Mouse (Mus musculus) ovary, postnatal 10 days (tissue): Measurements from ENCODE around the gene Ube2k.
"Not testable (repeated sequence)": the region's sequence is repeated elsewhere in the genome, so short reads cannot be mapped to it uniquely, and the experiment has no call there.

Experiments used
- DNase-seq: peaks from one replicate; pipeline ENCODE4 v3.0.0; 2022; ENCODE audit warnings: low spot score

The Ube2k gene

DNA sequence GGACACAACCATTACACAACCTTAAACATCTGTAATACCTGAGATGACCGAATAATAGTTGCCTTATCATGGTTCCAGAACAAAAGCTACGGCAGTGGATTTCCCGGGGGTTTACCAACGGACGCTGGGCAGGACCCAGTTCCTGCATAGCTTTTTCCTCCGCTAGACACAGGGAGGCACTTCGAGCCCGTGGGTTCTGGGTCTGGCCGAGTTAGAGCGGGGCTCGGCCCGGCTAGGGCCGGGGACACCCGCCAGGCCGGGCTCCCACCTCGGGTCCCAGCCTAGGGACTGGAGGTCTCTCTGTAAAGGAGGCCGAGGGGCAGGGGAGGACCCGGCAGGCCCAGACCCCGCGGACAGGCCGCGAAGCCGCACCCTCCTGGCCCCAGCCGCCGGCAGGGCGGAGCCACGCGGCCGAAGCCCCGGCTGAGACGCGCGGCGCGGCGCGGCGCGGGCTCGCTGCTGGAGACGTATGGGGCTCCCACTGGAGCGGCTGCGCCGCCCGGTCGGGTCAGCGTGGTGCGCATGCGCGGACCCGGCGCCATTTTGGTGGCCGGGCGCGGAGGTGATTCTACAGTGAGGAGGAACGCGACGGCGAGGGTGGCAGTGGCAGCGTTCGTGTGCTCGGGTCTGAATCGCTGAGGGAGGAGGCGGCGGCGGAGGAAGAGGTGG, at the start of gene Ube2k, which contains the start of gene Smim14:
TSS of gene Ube2k (plus strand) at position 483 of the 669 bp plus-strand sequence.
TSS of gene Smim14 (minus strand) at position 434 of the 669 bp plus-strand sequence.
- peak; percentile 89 for DNase-seq

DNA sequence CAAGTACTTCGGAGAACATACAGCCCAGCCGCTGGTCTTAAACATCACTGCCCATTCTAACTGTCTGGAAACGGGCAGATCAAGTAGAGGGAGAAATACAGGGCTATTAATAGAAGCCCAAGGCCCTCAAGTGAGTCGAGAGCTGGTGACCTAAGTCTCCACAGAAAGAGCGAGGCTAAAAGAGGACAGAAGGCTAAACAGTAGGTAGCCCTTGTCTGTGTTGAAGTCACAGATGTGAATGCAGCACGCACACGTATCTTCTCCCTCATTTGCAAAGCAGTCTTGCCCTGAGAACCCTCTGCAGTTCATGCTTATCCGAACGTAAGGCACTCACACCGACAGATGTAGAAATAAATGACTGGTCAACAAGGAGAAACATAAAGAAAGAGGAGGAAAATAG, 49.7 kb upstream of the Ube2k start:
- no peak for DNase-seq

DNA sequence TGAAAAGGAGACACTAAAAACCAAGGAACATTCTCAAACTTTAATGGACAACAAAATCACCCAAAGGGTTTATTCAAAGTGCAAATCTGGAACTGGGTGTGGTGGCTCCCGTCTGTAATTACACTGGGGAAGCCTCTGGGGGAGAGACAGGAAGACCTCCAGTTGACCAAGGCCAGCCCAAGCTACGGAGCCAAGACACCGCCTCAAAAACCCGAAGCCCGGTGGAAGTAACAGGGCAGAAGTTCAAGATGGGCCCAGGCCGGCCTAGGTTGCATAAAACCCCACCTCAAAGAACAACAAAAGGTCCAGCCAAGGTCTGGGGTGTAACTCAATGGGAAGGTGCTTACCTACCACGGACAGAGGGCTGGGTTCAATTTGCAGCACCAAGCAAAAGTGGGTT, 48.3 kb upstream of the Ube2k start:
- no peak for DNase-seq

DNA sequence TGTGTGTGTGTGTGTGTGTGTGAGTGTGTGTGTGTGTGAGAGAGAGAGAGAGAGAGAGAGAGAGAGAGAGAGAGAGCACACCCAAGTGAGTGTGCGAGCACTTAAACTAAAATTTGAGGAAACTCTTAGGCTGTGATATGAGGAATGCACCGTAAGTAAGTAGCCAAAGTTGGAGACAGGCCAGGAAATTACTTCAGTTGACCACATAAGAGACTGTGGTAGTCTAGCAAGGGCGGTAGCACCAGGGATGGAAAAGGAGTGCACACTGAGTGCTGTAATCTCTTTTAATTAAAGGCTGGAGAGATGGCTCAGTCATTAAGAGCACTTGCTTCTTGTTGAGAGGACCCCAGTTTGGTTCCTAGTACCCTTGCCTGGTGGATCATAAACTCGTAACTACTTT, 47.2 kb upstream of the Ube2k start:
- no peak for DNase-seq

DNA sequence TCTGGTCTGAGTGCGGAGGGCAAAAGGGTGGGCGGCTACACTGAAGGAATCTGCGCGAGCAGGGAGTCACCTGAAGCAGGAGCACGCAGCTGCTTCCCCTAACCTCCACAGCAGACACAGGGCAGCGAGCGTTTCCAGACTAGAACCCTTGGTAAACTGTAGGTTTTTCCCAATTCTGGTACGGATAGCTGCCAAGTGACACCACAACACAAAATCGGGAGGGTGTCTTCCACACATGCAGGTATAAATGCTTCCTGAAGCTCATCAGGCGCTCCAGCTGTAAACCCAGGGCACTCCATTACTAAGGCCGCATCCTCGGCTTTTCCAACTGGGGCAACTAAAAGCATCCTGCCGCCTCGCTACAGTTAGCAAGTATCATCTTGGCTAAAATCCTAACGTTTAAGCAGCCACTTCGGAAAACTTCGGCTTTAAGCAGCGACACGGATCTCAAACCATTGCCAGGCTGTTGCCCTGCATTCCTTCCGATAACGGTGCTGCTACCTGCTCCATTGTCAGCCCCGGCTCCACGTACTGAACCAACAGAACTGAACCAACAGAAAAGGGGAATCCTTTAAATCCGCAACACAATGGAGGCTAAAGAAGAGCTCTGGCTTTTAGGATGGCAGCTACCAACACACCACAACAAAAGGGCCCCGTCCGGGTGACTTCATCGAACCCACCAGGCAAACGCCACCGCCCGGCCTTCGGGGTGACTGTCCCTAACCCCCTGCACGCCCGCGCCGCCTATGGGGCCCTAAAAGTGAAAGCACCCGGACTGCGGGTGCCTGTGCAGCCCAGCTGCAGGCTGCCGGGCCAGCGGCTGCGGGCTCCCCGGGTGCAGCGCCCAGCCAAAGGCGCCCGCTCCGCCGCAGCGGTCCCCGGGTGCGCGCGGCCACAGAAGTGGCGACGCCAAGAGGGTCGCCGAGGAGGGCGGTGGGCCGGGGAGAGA, 45.0 kb upstream of the Ube2k start:
- DNase-seq = peak; percentile 39

DNA sequence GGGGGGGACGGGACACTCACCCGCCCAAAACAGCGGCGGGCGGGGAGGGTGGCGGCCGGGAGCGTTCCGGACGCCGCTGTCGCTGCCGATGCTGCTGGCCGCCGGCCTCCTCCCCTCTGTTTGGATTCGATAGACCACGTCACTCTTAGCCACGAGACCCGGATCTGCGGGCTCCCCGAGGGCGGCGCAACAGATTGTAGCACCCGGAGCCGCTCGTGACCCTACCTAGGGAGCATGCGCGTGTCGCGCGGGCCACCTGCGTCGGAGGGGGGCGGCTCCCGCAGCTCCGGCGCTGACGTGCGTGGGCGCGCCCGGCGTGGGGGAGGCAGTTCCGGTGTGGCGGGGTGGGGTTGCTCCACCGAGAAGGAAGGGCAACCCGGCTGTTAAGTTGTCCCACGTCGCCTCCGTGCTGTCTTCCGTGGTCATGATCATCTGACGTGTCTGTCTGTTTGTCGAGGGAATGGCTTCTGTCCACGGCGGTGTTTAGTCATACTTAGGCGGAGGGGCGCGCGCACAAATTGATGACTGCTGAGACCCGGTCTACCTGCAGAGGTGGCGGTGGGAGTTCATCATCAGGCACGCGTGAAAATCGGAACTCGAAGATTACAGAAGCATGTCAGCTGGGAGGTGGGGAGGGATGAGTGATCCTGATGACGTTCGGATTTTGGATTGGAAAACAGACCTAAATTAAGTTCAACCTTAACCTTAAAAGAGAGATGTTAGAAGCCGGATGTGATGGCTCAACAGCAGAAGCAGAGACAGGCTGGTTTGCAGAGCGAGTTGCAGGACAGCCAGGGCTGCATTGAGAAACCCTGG, 44.1 kb upstream of the Ube2k start, which contains the start of gene Gm43552:
TSS of gene Gm43552 (minus strand) at position 118 of the 816 bp plus-strand sequence.
- peak; percentile 81 for DNase-seq

DNA sequence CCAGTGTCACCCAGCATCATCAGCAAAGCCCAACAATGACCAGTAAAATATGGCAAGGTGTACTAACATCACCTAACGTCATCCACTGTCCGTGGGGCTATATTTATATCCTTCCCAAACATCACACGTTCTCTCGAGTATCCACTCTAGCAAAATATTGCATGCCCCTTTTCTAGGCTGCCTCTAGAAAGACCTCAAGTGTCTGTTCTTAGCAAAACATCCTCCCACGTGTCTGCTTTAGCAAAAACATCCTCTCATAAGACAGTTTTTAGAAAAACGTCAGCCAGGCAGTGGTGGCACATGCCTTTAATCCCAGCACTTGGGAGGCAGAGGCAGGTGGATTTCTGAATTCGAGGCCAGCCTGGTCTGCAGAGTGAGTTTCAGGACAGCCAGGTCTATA, 36.8 kb upstream of the Ube2k start:
- no peak for DNase-seq

DNA sequence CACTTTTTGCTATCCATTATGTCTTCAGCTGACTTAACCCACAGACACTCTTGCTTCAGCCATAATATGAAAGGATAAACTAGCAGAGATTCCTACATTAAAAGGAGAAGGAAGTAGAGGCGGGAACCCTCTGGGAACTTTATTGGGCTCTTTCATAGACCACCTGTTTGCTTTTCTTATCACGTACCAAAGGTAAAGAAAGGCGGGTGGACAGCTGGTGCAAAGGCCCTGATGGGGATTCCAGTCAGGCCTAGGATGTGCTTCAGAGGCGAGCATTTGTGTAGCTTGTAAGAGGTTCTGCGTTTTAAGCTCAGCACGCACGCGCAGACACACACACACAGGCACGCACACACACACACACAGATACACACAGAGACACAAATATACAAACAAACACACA, 35.6 kb upstream of the Ube2k start:
- no peak for DNase-seq

DNA sequence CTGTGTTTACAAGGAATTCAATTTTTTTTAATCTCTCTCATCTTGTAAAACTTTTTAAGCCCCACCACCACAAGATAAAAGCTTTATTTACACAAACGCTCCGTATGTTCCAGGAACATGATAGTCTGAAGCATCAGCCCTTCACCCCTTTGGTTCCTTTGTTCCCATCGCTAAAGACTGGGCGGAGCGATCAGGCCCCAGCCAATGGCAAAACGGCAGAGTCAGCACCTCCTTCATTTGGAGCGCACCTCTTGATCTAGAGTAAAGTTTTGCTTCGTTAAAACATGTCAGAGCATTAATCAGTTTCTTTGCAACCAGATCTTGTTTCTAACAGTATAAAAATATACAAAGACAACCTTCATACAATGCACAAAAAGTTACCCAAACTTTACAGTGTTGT, 31.2 kb upstream of the Ube2k start:
- DNase-seq = no peak

DNA sequence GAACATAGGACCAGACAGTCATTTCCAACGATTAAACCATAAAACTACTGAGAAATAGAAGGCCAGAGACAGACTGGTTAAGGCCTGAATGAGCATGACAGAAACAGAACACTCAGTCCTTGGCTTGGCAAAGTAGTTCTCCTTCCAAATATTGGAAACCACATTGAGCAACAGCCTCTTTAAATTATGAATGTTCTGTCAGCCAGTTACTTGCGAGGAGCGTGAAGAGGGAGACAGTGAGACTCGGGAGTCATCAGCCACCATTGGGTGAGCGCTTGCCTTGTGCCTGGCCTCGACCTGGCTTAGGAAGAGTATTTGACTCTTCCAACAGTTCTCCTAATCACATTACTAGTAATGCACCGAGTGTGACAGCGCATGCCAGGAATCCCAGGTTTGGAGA, 28.6 kb upstream of the Ube2k start:
- no peak for DNase-seq

DNA sequence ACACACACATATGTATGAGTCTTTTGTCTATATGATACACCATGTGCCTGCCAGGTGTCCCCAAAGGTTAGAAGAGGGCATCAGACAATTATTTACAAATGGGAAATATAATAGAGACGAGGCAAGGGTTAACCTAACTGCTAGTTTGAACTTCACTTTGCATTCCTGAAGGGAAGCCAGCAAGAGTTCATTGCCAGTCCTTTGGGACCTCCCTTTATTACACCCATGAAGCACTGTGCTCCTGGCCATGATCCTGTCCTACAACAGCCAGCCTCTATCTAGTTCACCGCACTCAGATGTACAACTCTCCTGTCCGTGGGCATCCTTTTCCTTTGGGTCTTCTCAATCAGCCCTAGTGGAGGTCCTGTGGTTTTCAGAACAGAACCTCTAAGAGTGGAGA, 23.5 kb upstream of the Ube2k start:
- no peak for DNase-seq

DNA sequence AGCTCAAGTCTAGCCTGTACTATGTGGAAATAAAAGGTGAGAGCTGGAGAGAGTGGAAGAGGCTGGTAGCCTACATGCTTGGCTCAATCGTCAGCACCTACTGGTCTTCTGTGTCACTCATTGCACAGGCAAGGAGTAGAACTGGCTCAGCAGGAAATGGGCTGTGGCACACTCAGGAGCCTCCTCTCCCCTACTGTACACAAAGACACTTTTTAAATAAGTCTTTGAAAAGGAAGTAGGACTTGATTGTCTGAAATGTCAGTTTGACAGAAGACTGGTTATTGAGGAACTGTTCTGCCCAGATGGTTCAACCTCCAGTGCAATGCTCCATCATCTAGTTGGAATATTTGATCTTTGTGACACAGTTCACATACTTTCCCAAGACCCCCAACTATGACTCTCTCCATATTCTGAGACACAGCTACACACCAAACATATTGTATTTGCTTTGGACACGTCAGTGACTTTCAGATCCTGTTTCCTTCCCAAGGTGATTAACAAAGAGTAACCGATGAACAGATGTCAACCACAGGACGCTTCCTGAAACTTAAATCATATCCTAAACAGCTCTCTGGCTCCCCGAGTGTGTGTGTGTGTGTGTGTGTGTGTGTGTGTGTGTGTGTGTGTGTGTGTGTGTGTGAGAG, 22.3 kb upstream of the Ube2k start:
- DNase-seq = no peak

DNA sequence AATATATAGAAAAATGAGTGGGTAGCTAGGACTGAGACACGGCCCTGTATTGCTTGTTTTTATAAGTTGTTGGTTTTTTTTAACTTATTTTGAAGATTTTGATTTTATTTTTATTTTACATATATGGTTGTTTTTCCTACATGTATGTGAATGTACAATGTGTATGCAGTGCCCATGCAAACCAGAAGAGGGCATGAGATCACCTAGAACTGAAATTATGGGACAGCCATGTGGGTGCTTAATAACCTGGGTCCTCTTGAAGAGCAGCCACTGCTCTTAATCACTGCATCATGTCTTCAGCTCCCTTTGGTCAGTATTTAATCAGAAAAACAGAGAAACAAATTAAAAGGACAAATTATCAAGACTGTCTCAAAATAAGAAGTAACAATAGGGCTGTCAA, 15.2 kb upstream of the Ube2k start:
- DNase-seq = no peak

DNA sequence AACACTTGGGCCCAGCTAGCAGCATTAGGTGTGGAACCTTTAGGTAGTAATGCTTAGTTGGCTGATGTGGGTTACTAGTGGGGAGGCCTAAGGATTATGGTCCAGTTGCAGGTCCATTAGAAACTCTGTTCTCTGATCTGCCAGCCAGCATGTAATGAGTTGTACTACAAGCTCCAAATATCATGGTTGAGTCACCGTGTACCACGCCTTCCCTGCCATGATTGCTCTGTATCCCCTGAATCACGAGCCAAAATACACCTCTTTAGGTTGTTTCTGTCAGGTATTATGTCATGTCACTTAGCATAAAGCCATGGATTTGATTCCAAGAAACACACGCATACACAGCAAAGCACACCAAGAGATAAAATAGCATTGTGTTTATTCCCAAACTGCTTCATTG, 12.2 kb upstream of the Ube2k start:
- no peak for DNase-seq

DNA sequence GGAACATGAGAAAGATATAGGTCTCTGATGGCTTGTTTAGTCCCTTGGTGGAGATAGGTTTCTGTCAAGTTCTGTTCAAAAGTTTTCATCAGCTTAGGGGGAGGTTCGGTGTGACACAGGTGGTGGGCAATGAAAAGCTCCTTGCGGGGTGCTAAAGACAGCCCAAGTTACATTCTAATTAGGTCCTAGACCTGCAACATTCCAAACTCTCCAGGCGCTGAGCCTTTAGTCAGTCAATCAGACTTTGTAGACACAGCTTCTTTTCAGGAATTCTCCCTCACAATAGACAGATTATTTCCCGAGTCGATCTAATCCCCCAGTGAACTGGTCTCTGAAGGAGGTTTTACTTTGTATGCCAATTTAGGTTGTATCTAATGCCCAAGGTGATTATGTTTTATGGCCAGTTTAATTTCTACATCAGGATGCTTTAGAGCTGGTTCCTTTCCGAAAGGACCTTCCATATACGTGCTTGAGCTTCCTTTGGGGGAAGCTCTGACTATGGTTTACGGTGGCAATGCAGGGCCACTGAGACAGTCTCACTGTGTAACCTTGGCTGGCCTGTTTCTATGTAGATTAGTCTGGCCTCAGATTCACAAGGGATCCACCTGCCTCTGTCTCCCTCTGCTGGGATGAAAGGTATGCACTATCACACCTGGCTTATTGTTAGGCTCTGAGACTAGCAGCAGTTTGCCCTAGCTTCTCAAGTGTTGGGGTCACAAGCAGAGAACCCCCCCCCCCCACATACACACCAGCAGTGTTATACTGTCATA, 11.2 kb upstream of the Ube2k start:
- DNase-seq = no peak

DNA sequence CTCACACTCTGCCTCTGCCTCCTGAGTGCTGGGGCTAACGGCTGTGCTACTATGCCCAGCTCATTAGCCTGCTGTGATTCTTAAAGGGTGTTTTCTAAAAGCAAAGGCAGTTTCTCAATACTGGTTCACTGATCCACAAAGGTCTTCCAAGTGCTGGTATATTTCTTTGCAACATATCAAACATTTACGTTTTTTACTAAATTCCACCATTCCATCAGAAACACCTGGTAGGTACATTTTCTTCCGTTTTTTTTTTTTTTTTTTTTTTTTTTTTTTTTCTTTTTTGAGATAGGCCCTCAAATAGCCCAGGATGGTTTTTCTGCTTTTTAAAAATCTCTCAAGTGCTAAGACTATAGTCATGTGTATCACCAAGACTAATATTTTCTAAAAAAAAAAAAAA, 5.8 kb upstream of the Ube2k start:
- no peak for DNase-seq

DNA sequence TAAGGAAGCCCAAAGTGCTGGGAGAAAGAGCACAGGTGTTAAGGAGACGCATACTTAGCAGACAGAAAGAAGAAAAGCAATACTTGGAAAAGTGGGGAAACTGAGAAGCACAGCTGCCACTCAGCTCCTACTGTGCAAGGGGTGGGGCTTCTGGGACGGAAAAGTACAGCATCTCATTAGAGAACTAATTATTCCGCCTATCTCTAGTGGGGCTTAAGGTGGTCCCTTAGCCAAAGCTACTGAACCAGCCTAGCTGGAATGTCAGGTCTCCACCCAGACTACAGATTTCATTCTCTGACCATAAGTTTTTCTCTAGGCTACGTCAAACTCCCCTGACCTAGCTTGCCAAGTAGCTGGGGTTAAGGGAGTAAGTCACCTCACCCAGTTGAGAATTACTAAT, 2.5 kb upstream of the Ube2k start:
- no peak for DNase-seq

DNA sequence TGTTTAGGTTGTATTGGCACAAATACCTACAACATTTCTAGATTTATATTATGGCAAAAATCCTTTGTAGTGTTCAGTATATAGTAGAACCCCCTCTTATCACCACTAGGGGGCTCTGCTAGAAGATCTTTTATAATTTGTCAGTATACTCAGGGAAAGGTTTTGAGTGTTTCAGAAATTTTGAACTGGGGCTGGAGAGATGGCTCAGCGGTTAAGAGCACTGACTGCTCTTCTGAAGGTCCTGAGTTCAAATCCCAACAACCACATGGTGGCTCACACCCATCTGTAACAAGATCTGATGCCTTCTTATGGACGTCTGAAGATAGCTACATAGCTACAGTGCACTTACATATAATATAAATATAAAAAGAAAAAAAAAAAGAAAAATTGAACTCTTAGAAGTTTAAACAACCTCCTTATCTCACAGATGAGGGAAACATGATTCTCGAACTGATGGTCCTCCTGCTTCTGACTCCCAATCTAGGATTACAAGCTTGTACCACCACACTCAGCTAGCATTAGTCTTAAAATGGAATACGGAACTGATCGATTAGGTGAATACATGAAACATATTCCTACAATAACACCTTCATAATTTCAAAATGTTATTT, 1.5 kb upstream of the Ube2k start:
- no peak for DNase-seq

DNA sequence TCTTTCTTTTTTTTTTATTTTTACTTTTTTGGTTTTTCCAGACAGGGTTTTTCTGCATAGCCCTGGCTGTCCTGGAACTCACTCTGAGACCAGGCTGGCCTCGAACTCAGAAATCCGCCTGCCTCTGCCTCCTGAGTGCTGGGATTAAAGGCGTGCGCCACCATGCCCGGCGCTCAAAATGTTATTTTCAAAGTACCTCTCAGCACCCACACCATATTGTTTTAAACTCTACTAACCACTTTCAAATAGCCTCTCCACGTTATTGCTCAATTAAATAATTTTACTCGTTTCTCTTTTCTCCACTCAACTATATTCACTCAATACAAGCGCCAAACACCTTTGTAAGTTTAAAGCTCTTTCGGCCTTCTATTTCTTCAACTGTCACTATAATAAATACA, 966 bp upstream of the Ube2k start:
- not testable (repeated sequence) for DNase-seq

DNA sequence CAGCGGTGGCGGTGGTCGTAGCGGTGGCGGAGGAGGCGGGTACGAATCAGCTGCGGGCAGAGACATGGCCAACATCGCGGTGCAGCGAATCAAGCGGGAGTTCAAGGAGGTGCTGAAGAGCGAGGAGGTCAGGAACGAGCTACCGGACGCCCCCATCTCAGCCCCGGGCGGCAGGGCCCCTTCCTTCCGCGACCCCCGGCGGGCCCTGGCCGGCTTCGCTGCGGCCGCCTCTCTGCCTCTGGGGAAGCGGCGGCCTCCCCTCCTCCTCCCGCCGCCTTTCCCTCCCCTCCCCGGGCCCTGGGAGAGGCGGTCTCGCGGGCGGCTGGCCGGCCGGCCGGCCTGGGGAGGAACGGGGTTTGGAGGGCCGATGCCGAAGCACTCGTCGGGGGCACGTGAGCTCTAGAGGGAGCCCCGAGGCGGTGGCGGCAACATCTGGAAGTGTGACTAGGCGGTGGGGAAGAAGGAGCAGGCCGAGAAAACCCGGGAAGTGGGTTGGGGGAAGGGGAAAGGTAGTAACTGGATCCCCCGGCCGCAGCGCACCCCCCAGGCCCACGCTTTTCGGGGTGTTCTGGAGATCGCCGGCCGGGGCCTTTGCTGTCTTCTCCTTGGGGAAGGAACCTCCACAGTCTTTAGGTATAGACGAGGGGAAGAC, 513 bp downstream of the Ube2k start:
- no peak for DNase-seq
